Mouse (Mus musculus) liver, embryonic 13.5 days (tissue): ENCODE measurements at regions not wholly inside any gene's neighbourhood (a gene's known extent, or its start where the extent isn't known, plus 50 kb on each side); places are given as distances from the start of the nearest gene placed in this dataset.

Source experiments
- ATAC-seq: fragments of 200-750 bp; cut with Nextera tagmentation; 2 replicates; pipeline ENCODE4 v1.8.0; 2017; ENCODE audit warnings: low read depth, mild to moderate bottlenecking, moderate number of reproducible peaks, moderate library complexity
- DNase-seq: peaks from one replicate; pipeline ENCODE4 v3.0.0; 2022
- H3K27ac ChIP-seq: fragments of 300-500 bp; sonication (generic); 2 replicates; pipeline ENCODE4 v1.5.1; 2015; ENCODE audit warnings: moderate library complexity, mild to moderate bottlenecking, inconsistent platforms
- H3K27me3 ChIP-seq: fragments of 300-500 bp; sonication (generic); 2 replicates; pipeline ENCODE4 v1.6.1; 2015; ENCODE audit warnings: mild to moderate bottlenecking, inconsistent platforms
- H3K36me3 ChIP-seq: fragments of 300-500 bp; sonication (generic); 2 replicates; pipeline ENCODE4 v1.6.1; 2015; ENCODE audit warnings: mild to moderate bottlenecking, inconsistent platforms
- H3K4me1 ChIP-seq: fragments of 300-500 bp; sonication (generic); replicated peaks from 2 replicates; pipeline ENCODE4 v1.6.1; 2015; ENCODE audit warnings: inconsistent platforms
- H3K4me2 ChIP-seq: fragments of 300-500 bp; sonication (generic); 2 replicates; pipeline ENCODE4 v1.6.1; 2015; ENCODE audit warnings: inconsistent platforms, mild to moderate bottlenecking, moderate library complexity
- H3K4me3 ChIP-seq: fragments of 300-500 bp; sonication (generic); replicated peaks from 2 replicates; pipeline ENCODE4 v1.5.1; 2015; ENCODE audit warnings: mild to moderate bottlenecking, inconsistent platforms
- H3K9ac ChIP-seq: fragments of 300-500 bp; sonication (generic); 2 replicates; pipeline ENCODE4 v1.6.1; 2015; ENCODE audit warnings: mild to moderate bottlenecking, inconsistent platforms
- H3K9me3 ChIP-seq: fragments of 300-500 bp; sonication (generic); replicated peaks from 2 replicates; pipeline ENCODE4 v1.6.1; 2016; ENCODE audit warnings: inconsistent platforms
- WGBS: fragments of 180-500 bp; shearing (Covaris S2); methylation state at CpG from one replicate; pipeline ENCODE4 v1.1.7; 2015; ENCODE audit not compliant: insufficient replicate concordance; 5-methylcytosine and 5-hydroxymethylcytosine counted together

GRCm38 (mm10) chr16:29849511-29849910, 214.7 kb upstream of the Hes1 start:
- DNase-seq (peak; percentile 57), ATAC-seq (peak; percentile 52)
- Histone ChIP-seq H3K27me3 (no peaks in the 10 kb centered on the region), H3K27ac (no peak overlapping the region), H3K9me3 (no peaks in the 10 kb centered on the region), H3K4me1 (peaks cover 51% of the 10 kb centered on the region), H3K36me3 (no peaks in the 10 kb centered on the region), H3K9ac (0 out of 2 replicates have a peak overlapping the region, but pooled peaks have one; percentile 6), H3K4me3 (no peak overlapping the region), H3K4me2 (no peak overlapping the region)
- WGBS: 31% methylated on average over 7 of the region's 7 CpGs

- no peaks in the 10 kb centered on the region for H3K36me3 ChIP-seq
- no peak overlapping the region for H3K4me2 ChIP-seq
- DNase-seq: no peak
- no peaks in the 10 kb centered on the region for H3K27me3 ChIP-seq
- H3K9ac ChIP-seq: no peak overlapping the region
- no peaks in the 10 kb centered on the region for H3K9me3 ChIP-seq
- H3K4me1 ChIP-seq: peaks cover 40% of the 10 kb centered on the region
- H3K27ac ChIP-seq: no peak overlapping the region
- 70% methylated on average over 3 of the region's 3 CpGs for WGBS
- ATAC-seq: no peak
- H3K4me3 ChIP-seq: no peak overlapping the region
Observed at GRCm38 (mm10) chr16:29850616-29851015, 213.6 kb upstream of the Hes1 start.

- Histone ChIP-seq H3K36me3 (no peaks in the 10 kb centered on the region), H3K4me3 (no peak overlapping the region), H3K4me1 (peaks cover 29% of the 10 kb centered on the region), H3K27ac (no peak overlapping the region), H3K9me3 (no peaks in the 10 kb centered on the region), H3K9ac (no peak overlapping the region), H3K4me2 (no peak overlapping the region), H3K27me3 (no peaks in the 10 kb centered on the region)
- DNase-seq (no peak), ATAC-seq (no peak)
- 46% methylated on average over 9 of the region's 9 CpGs for whole genome bisulfite sequencing
Observed at GRCm38 (mm10) chr16:29851827-29852226, 212.4 kb upstream of the Hes1 start.

DNA sequence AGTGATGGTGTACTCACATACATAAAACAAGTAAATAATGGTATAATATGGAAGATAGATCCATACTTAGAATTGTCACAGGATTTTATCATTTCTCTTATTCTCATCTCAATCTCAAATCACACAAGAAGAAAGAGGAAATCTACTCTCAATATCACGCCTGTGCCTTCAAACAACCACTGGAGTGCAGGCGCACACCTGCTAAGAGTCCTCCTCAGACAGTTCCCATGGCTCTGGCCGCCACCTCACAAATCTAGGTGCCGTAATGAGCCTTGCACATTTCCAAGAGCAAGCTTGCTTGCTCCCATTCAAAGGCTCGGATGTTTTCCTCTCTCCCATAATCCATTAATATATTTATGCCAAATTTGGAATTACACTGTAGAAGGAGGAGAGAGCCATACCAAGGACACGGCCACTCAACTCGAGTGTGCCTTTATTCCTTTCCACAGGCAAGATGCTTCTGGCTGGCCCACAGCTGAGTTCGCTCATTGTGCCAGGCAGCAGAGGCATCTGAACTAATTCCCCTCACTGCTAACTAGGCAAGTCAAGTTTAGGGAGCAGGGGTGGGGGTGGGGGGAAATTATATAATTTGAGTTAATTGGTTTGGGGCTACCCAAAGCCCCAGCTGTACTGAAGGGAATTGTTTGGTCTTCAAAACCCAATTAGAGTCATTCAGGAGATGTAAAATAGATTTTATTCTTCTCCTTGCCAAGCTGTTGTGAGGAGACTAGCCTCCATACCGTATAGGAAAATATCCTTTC, 209.2 kb upstream of the Hes1 start:
- no peak overlapping the region for H3K4me2 ChIP-seq
- no peak overlapping the region for H3K4me3 ChIP-seq
- H3K9ac ChIP-seq: no peak overlapping the region
- DNase-seq (no peak), ATAC-seq (no peak)
- H3K27me3 ChIP-seq: peaks cover 5% of the 10 kb centered on the region; the same call in 1 of the 2 replicates
- 72% methylated on average over 9 of the region's 9 CpGs for WGBS
- no peak overlapping the region for H3K27ac ChIP-seq
- H3K4me1 ChIP-seq: peaks cover 16% of the 10 kb centered on the region; the same call in 1 of the 2 replicates
- no peaks in the 10 kb centered on the region for H3K36me3 ChIP-seq
- no peaks in the 10 kb centered on the region for H3K9me3 ChIP-seq

GRCm38 (mm10) chr16:29856545-29856944, 207.6 kb upstream of the Hes1 start:
- no peak overlapping the region for H3K27ac ChIP-seq

DNA sequence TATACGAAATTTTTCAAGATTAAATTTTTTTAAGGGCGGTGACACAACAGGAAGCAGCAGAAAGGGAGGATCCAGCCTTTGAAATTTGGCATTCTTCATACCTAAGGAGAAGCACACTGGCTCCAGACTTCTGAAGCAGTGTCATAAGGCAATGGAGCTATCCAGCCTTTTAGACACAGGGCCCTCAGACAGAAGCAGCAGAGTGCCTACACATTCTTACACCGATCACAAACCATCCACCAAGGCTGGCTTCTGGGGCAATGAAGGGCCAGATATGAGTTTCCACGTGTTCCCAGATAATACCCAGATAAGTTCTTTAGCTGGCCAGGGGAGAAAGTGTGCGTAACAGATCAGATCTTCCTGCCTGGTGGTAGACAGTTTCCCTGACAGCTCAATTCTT, 205.5 kb upstream of the Hes1 start:
- ATAC-seq (no peak), DNase-seq (no peak)
- WGBS: 46% methylated on average over 5 of the region's 5 CpGs
- H3K9ac ChIP-seq: no peak overlapping the region
- H3K9me3 ChIP-seq: no peaks in the 10 kb centered on the region
- no peaks in the 10 kb centered on the region for H3K36me3 ChIP-seq
- peaks cover 7% of the 10 kb centered on the region; the same call in 1 of the 2 replicates for H3K4me1 ChIP-seq
- no peak overlapping the region for H3K4me2 ChIP-seq
- H3K27ac ChIP-seq: no peak overlapping the region
- peaks cover 9% of the 10 kb centered on the region; the same call in 1 of the 2 replicates for H3K27me3 ChIP-seq
- H3K4me3 ChIP-seq: no peak overlapping the region

More at GRCm38 (mm10) chr16:29856545-29856944, 207.6 kb upstream of the Hes1 start:
- Histone ChIP-seq H3K9ac (no peak overlapping the region), H3K9me3 (no peaks in the 10 kb centered on the region), H3K4me1 (peaks cover 12% of the 10 kb centered on the region; the same call in 1 of the 2 replicates), H3K4me2 (no peak overlapping the region), H3K27me3 (peaks cover 9% of the 10 kb centered on the region; the same call in 1 of the 2 replicates), H3K4me3 (no peak overlapping the region), H3K36me3 (no peaks in the 10 kb centered on the region)
- WGBS: 60% methylated on average over 1 of the region's 1 CpGs
- ATAC-seq (no peak), DNase-seq (no peak)

DNA sequence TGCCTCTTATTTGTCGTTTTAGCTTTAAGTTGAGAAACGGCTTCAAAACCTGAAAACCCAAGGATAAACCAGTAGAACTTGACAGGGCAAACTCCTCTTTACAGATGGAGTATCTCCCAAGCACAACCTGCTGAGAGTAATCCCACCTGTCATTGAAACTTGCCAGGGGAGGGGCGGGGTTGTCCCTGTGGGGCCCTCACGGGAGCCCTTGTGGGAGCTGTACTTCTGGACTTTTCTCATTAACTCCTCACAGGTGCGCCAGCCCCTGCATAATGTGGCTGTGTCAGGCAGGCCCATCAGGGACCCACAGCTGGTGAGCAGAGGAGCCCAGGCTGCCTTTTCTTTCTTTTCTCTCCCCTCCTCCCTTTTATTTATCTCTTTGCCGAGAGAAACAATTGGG, 203.9 kb upstream of the Hes1 start:
- WGBS: 36% methylated on average over 6 of the region's 6 CpGs
- Histone ChIP-seq H3K27me3 (peaks cover 9% of the 10 kb centered on the region; the same call in 1 of the 2 replicates), H3K4me3 (no peak overlapping the region), H3K27ac (no peak overlapping the region), H3K9ac (no peak overlapping the region), H3K4me1 (peaks cover 7% of the 10 kb centered on the region; the same call in 1 of the 2 replicates), H3K4me2 (no peak overlapping the region), H3K36me3 (no peaks in the 10 kb centered on the region), H3K9me3 (no peaks in the 10 kb centered on the region)
- ATAC-seq (no peak), DNase-seq (no peak)

GRCm38 (mm10) chr16:29861056-29861455, 203.1 kb upstream of the Hes1 start:
- Histone ChIP-seq H3K27ac (no peak overlapping the region), H3K27me3 (peaks cover 9% of the 10 kb centered on the region; the same call in 1 of the 2 replicates), H3K9ac (no peak overlapping the region), H3K4me2 (no peak overlapping the region), H3K4me1 (peaks cover 7% of the 10 kb centered on the region; the same call in 1 of the 2 replicates), H3K9me3 (no peaks in the 10 kb centered on the region), H3K4me3 (no peak overlapping the region), H3K36me3 (no peaks in the 10 kb centered on the region)
- 60% methylated on average over 4 of the region's 4 CpGs for WGBS
- ATAC-seq (no peak), DNase-seq (no peak)

- Histone ChIP-seq H3K4me3 (no peak overlapping the region), H3K4me1 (no peaks in the 10 kb centered on the region), H3K27me3 (peaks cover 2% of the 10 kb centered on the region; the same call in 1 of the 2 replicates), H3K9ac (no peak overlapping the region), H3K36me3 (no peaks in the 10 kb centered on the region), H3K9me3 (no peaks in the 10 kb centered on the region), H3K27ac (no peak overlapping the region), H3K4me2 (no peak overlapping the region)
- ATAC-seq: no peak
- no peak for DNase-seq
- WGBS: 48% methylated on average over 17 of the region's 17 CpGs
Observed at GRCm38 (mm10) chr16:29865075-29865740, 199.0 kb upstream of the Hes1 start.

GRCm38 (mm10) chr16:29871395-29871794, 192.8 kb upstream of the Hes1 start:
- H3K9ac ChIP-seq: no peak overlapping the region
- H3K36me3 ChIP-seq: no peaks in the 10 kb centered on the region
- no peak overlapping the region for H3K27ac ChIP-seq
- no peaks in the 10 kb centered on the region for H3K9me3 ChIP-seq
- H3K27me3 ChIP-seq: no peaks in the 10 kb centered on the region
- no peak overlapping the region for H3K4me2 ChIP-seq
- no peak for ATAC-seq
- 60% methylated on average over 5 of the region's 5 CpGs for WGBS
- no peak overlapping the region for H3K4me3 ChIP-seq
- no peak for DNase-seq
- no peaks in the 10 kb centered on the region for H3K4me1 ChIP-seq

DNA sequence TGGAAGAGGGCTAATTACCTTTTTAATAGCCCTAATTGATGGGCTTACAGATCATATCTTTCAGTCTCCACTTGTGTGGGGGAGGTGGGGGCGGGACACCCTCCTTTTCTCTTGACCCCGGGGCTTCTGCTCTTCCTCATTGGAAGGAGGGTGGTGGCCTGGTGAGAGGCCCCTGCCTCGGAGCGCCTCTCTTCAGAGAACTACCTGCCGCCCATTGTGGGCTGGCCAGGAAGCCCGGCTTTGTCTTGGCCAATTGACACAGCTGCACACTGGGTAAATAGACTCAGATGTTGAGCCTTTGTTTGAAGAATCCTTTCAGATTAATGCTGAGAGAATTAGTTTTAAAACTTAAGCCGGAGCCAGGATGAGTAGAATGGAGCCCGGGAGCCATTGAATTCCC, 188.0 kb upstream of the Hes1 start:
- ATAC-seq (no peak), DNase-seq (no peak)
- WGBS: 37% methylated on average over 8 of the region's 8 CpGs
- no peak overlapping the region for H3K27ac ChIP-seq
- H3K9me3 ChIP-seq: no peaks in the 10 kb centered on the region
- no peaks in the 10 kb centered on the region for H3K36me3 ChIP-seq
- no peak overlapping the region for H3K4me2 ChIP-seq
- H3K4me3 ChIP-seq: no peak overlapping the region
- H3K27me3 ChIP-seq: 0 out of 2 replicates have a peak, but pooled peaks cover 12% of the 10 kb centered on the region
- H3K4me1 ChIP-seq: no peaks in the 10 kb centered on the region
- no peak overlapping the region for H3K9ac ChIP-seq
